Mouse (Mus musculus) kidney, adult 2 months (tissue): ENCODE measurements around the gene Bcl11b. TPM values are rescaled to one million over a fixed set of nuclear protein-coding genes. Genes with fewer than 3 reads are reported as not detected.

ENCODE experiments used
- DNase-seq: peaks from one replicate; pipeline ENCODE4 v3.0.0; 2021
- H3K27ac ChIP-seq: fragments of 200-500 bp; 2 replicates; pipeline ENCODE4 v1.5.1; 2012; ENCODE audit warnings: low read depth, low read length, control low read depth, inconsistent platforms; ENCODE audit not compliant: insufficient read depth
- H3K27me3 ChIP-seq: fragments of 200-500 bp; replicated peaks from 2 replicates; pipeline ENCODE4 v1.6.1; 2012; ENCODE audit warnings: mild to moderate bottlenecking, moderate library complexity, low read length, inconsistent platforms; ENCODE audit not compliant: control insufficient read depth, insufficient read depth
- H3K36me3 ChIP-seq: fragments of 200-500 bp; 2 replicates; pipeline ENCODE4 v1.6.1; 2012; ENCODE audit warnings: mild to moderate bottlenecking, moderate library complexity, low read length, inconsistent platforms; ENCODE audit not compliant: control insufficient read depth, insufficient read depth
- H3K4me1 ChIP-seq: fragments of 200-500 bp; 2 replicates; pipeline ENCODE4 v1.6.1; 2011; ENCODE audit warnings: low read length; ENCODE audit not compliant: control insufficient read depth, insufficient read depth
- H3K4me3 ChIP-seq: fragments of 200-500 bp; 2 replicates; pipeline ENCODE4 v1.5.1; 2011; ENCODE audit warnings: mild to moderate bottlenecking, low read depth, low read length, control low read depth; ENCODE audit not compliant: insufficient read depth
- CTCF ChIP-seq: fragments of 200-500 bp; conservative IDR thresholded peaks from 2 replicates; pipeline ENCODE4 v1.5.1; 2011; ENCODE audit warnings: low read depth, mild to moderate bottlenecking, control low read depth, low read length, moderate library complexity, mixed read lengths; ENCODE audit not compliant: insufficient read depth, insufficient read length
- POLR2A ChIP-seq: fragments of 200-500 bp; IDR thresholded peaks from one replicate; pipeline ENCODE4 v1.6.1; 2011; ENCODE audit warnings: low read depth, low read length, control low read depth
- WGBS: fragments of 180-500 bp; shearing (Covaris S2); methylation state at CpG from one replicate; pipeline ENCODE4 v1.1.7; 2018; 5-methylcytosine and 5-hydroxymethylcytosine counted together
- polyA plus RNA-seq: library from polyadenylated mRNA; depleted of rRNA; stranded (reverse); fragments of >200 nt; gene quantifications from 2 replicates; pipeline ENCODE4 v1.2.3, GENCODE M21; 2012

Bcl11b gene
- polyA plus RNA-seq, 1 experiment = 4.9 TPM

DNA sequence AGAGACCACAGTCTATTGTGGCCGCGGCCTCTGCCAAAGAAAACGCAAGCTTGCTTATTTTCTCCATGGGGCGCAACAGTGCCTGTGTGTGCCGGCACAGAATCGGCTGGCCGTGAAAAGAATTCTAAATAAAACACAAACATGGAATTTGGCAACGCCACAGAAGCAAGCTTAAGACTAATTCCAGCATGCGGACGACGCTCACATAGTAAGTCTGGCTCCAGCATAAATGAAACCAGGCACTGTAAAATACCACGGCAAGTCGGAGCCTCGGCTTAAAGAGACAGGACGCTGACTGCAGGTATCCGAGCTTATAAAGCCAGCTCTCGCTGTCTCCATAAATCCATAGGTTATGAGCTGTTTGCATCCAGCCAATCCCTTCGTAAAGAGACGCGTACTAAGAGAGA is 51.1 kb downstream of the Bcl11b start:
- WGBS = 28% methylated on average over 20 of the region's 20 CpGs
- no peaks in the 10 kb centered on the region for H3K36me3 ChIP-seq
- no peak for TF ChIP-seq POLR2A
- TF ChIP-seq CTCF = no peak
- H3K27me3 ChIP-seq = no peaks in the 10 kb centered on the region
- peak; percentile 65 for DNase-seq
- peak overlapping the region; percentile 16; the same call in 1 of the 2 replicates for H3K4me3 ChIP-seq
- H3K27ac ChIP-seq = no peak overlapping the region
- H3K4me1 ChIP-seq = 0 out of 2 replicates have a peak, but pooled peaks cover 6% of the 10 kb centered on the region

DNA sequence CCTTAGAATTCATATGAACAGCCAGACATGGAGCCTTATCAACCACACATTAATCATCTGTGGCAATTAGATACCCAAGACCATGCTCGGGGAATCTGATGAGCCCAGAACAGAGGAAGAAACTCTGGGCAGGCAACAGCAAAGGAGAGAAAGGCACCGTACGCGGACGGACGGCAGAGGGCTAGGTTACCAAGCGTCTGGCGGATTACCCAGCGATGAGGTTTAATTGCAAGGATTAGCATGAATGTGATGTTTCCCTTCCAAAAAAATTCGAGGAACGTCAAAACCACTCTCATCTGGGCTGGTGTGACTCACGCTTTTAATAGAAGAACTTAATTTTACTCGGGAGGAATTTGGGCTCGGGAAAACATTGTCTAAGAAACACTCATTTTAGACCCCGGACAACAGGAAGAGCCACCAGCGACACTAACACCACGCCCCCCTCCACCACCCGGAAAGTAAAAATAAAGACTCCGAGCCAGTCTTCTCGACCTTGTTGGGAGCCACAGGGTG is 52.7 kb downstream of the Bcl11b start:
- TF ChIP-seq POLR2A (no peak), CTCF (no peak)
- Histone ChIP-seq H3K4me3 (no peak overlapping the region), H3K27ac (no peak overlapping the region), H3K27me3 (no peaks in the 10 kb centered on the region), H3K36me3 (no peaks in the 10 kb centered on the region), H3K4me1 (0 out of 2 replicates have a peak, but pooled peaks cover 6% of the 10 kb centered on the region)
- DNase-seq = no peak
- WGBS = 57% methylated on average over 20 of the region's 20 CpGs

DNA sequence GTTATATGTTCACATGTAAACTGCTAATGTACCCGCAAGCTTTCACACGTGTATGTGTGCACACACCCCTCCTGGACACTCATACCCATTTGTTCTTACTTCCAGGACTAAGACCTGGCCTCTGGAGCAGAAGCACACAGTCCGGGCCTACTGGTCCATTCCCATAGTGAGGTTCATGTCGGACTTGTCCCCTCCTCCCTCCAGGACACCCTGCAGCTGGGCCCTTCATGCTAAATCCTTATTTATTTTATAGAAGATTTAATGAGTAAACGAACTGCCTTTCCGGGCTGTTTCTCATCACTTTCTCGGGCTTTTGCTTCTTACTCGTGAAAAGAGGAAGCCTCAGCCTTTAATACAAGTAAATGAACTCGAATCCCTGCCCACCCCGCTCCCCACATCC is 54.0 kb downstream of the Bcl11b start:
- H3K36me3 ChIP-seq = no peaks in the 10 kb centered on the region
- 83% methylated on average over 10 of the region's 10 CpGs for WGBS
- H3K4me3 ChIP-seq = no peak overlapping the region
- no peaks in the 10 kb centered on the region for H3K27me3 ChIP-seq
- H3K4me1 ChIP-seq = 0 out of 2 replicates have a peak, but pooled peaks cover 6% of the 10 kb centered on the region
- TF ChIP-seq POLR2A (no peak), CTCF (no peak)
- no peak for DNase-seq
- H3K27ac ChIP-seq = no peak overlapping the region

DNA sequence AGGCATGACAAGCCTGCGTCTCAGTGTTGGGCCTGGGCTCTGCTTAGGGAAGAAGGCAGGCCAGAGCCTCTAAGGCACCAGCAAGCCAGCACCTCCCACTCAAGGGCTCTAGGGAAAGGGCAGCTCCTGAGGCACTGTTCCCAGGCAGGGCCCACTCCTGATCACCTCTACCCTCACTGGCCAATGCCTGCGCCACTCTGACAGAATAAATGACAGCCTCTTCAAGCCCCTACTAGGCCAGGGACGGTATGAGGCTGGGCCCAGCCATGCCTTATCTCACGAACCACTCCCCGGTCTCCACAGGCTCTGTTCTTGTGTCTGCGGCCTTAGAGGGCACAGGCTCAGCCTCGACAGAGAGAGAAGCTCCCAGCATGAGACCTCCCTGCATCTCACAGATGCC is 61.3 kb downstream of the Bcl11b start:
- WGBS = 88% methylated on average over 7 of the region's 7 CpGs
- no peak overlapping the region for H3K4me3 ChIP-seq
- TF ChIP-seq POLR2A (no peak), CTCF (no peak)
- no peaks in the 10 kb centered on the region for H3K4me1 ChIP-seq
- H3K27me3 ChIP-seq = no peaks in the 10 kb centered on the region
- no peak overlapping the region for H3K27ac ChIP-seq
- DNase-seq = no peak
- H3K36me3 ChIP-seq = no peaks in the 10 kb centered on the region

DNA sequence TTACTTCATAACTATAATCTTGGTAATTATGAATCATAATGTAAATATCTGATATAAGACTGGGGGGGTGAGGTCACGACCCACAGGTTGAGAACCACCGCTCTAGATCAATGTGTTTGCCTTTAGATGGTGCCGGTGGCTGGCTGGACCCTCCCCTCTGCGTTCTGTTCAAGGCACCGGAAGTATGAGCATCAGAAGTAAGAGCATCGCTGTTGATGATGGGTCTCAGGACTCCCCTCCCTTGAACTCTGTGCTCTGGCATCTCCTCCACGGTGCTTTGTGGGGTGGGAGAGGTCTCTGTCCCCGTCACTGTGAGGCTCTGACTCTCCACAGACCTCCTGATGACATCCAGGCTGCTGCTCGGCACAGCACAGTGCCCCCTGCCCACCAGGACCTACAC is 62.6 kb downstream of the Bcl11b start:
- H3K4me1 ChIP-seq = no peaks in the 10 kb centered on the region
- H3K27me3 ChIP-seq = no peaks in the 10 kb centered on the region
- H3K36me3 ChIP-seq = no peaks in the 10 kb centered on the region
- H3K27ac ChIP-seq = no peak overlapping the region
- WGBS = 87% methylated on average over 9 of the region's 9 CpGs
- H3K4me3 ChIP-seq = no peak overlapping the region
- no peak for DNase-seq
- TF ChIP-seq POLR2A (no peak), CTCF (no peak)

DNA sequence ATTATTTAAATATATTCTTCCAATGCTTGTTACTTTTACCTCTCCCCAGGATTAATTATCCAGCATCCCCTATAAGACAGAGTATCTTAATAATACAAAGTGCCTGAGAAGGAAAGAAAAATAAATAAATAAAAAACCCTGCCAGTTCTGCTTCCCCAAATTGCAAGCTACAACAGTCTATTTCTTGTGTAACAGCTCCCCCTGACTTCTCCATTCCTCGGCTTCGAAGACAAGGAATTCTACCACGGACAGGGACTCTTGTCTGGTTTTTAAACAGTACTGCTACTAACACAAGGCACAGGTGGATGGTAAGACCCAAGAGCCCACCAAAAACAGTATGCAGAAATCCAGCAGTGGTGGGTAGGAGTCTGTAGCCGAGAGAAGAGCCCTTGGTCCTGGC is 64.2 kb downstream of the Bcl11b start:
- Histone ChIP-seq H3K27ac (no peak overlapping the region), H3K4me1 (no peaks in the 10 kb centered on the region), H3K36me3 (no peaks in the 10 kb centered on the region), H3K4me3 (no peak overlapping the region), H3K27me3 (no peaks in the 10 kb centered on the region)
- TF ChIP-seq POLR2A = no peak
- no peak for TF ChIP-seq CTCF
- 75% methylated on average over 4 of the region's 4 CpGs for whole genome bisulfite sequencing
- DNase-seq = no peak

DNA sequence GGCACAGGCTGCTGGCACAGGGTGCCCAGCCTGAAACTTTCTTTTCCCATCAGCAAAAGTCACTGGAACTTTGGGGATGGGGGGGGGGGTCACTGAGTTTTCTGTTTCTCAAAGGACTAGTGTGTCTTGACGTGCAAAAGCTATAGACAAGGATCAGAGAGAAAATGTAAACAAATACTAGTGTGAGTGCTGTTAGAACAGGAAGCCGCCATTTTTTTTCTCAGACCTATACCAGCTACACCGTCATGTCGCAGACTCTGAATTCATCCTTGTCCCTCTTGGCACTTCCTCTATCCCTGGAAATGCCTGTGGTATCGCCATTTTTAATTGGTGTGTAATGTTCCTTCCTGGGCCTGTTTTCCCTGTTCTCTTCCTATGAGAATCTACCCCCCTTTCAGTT is 66.4 kb downstream of the Bcl11b start:
- Histone ChIP-seq H3K36me3 (no peaks in the 10 kb centered on the region), H3K4me3 (no peak overlapping the region), H3K27me3 (no peaks in the 10 kb centered on the region), H3K27ac (no peak overlapping the region), H3K4me1 (no peaks in the 10 kb centered on the region)
- TF ChIP-seq CTCF = no peak
- no peak for TF ChIP-seq POLR2A
- WGBS = 91% methylated on average over 5 of the region's 5 CpGs
- no peak for DNase-seq
